Mouse (Mus musculus): ENCODE measurements around the gene Cntnap4. TPM values are rescaled to one million over a fixed set of nuclear protein-coding genes. Genes with fewer than 3 reads are reported as not detected.

The Cntnap4 gene
- polyA plus RNA-seq, 1 experiment = 15.6 TPM

DNA sequence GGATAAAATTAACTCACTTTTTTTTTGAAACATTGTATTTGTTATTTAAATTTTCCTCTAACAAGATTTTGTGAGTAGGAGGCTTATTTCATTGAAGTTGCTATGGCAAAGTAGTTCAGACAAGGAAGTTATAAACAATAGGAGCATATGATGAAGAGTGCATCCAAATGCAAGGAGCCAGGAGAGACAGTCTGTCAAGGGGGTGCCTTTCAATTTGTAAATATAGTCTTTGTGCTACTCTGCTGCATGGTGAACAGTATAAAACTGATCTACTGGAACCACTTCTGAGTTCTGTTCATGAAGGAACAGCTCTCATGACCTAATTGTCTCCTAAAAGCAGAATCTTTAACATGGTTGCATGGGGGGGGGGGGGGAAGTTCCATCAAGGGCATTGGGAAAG lies 352.3 kb downstream of the Cntnap4 start:
- peak; percentile 45 for DNase-seq (ENCODE audit: low read depth)
- TF ChIP-seq POLR2A (IDR thresholded peaks at IDR 0.05; ENCODE audit: borderline replicate concordance, extremely low read depth, insufficient read depth, insufficient read length, poor library complexity, severe bottlenecking) = no peak
- TF ChIP-seq CTCF (IDR thresholded peaks at IDR 0.05; ENCODE audit: borderline replicate concordance, extremely low read depth, insufficient read depth, insufficient read length) = no peak

DNA sequence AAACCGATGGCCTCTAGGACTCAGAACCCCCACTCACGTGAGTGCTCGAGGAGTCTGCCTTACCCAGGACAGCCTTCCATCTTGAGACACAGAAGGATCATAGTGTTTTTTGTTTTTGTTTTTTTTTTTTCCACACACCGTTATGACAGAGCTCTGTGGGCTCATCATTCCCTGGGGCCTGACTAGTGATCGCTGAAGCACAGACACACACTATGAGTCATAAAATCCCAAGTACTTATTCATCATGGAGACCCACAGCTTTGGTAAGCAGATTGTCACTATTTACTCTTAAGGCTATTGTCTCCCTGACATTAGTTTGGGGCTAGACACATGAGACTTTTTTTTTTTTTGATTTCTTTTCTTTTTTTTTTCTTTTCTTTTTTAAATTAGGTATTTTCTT lies 352.9 kb downstream of the Cntnap4 start:
- DNase-seq (ENCODE audit: low read depth) = no peak
- TF ChIP-seq POLR2A (IDR thresholded peaks at IDR 0.05; ENCODE audit: borderline replicate concordance, extremely low read depth, insufficient read depth, insufficient read length, poor library complexity, severe bottlenecking) (no peak), CTCF (IDR thresholded peaks at IDR 0.05; ENCODE audit: borderline replicate concordance, extremely low read depth, insufficient read depth, insufficient read length) (no peak)
